Mouse (Mus musculus): Measurements from ENCODE around the gene Nup210l. TPM values are rescaled to one million over a fixed set of nuclear protein-coding genes. Genes with fewer than 3 reads are reported as not detected.
A peak's percentile ranks its signal among the peaks of the same experiment; 100 is the strongest.
"Not testable (repeated sequence)": the region's sequence is repeated elsewhere in the genome, so short reads cannot be mapped to it uniquely, and the experiment has no call there.

The Nup210l gene
- total RNA-seq, 2 experiments from 2014 or later = 0.27 to 0.46 TPM

- intact Hi-C loops (cut with DNase I) = loop anchor here (2.0 kb wide), 1 partner anchor 119 kb away; no protein-coding TSS in a partner anchor
- DNase-seq (ENCODE audit: low spot score in 2 of 2) = no peak
Observed at GRCm38 (mm10) chr3:90086068-90086467, 17.9 kb upstream of the Nup210l start.

GRCm38 (mm10) chr3:90088617-90089016 is 15.3 kb upstream of the Nup210l start:
- intact Hi-C loops (cut with DNase I) = no loop called here
- DNase-seq (ENCODE audit: low spot score in 2 of 2) = no peak

GRCm38 (mm10) chr3:90090892-90091291 is 13.0 kb upstream of the Nup210l start:
- no peak for DNase-seq (ENCODE audit: low spot score in 2 of 2)
- intact Hi-C loops (cut with DNase I) = no loop called here

GRCm38 (mm10) chr3:90094453-90094852 is 9.5 kb upstream of the Nup210l start:
- intact Hi-C loops (cut with DNase I) = no loop called here
- no peak for DNase-seq (ENCODE audit: low spot score in 2 of 2)

- peak in 1 of 2 experiments; percentile 77 for DNase-seq (ENCODE audit: low spot score in 2 of 2)
- intact Hi-C loops (cut with DNase I) = no loop called here
Observed at GRCm38 (mm10) chr3:90097928-90098327, 6.0 kb upstream of the Nup210l start.

- no peak for DNase-seq (ENCODE audit: low spot score in 2 of 2)
- intact Hi-C loops (cut with DNase I) = no loop called here
Observed at GRCm38 (mm10) chr3:90101010-90101409, 2.9 kb upstream of the Nup210l start.

- intact Hi-C loops (cut with DNase I) = no loop called here
- DNase-seq (ENCODE audit: low spot score in 2 of 2) = no peak
Observed at GRCm38 (mm10) chr3:90101673-90102072, 2.3 kb upstream of the Nup210l start.

GRCm38 (mm10) chr3:90102239-90102638 is 1.7 kb upstream of the Nup210l start:
- no peak for DNase-seq (ENCODE audit: low spot score in 2 of 2)
- intact Hi-C loops (cut with DNase I) = no loop called here

GRCm38 (mm10) chr3:90103176-90103575 is 756 bp upstream of the Nup210l start:
- intact Hi-C loops (cut with DNase I) = no loop called here
- DNase-seq (ENCODE audit: low spot score in 2 of 2) = no peak

GRCm38 (mm10) chr3:90111706-90112105 is 7.8 kb downstream of the Nup210l start:
- DNase-seq (ENCODE audit: low spot score in 2 of 2) = peak in 1 of 2 experiments; percentile 71
- intact Hi-C loops (cut with DNase I) = no loop called here

- no peak for DNase-seq (ENCODE audit: low spot score in 2 of 2)
- intact Hi-C loops (cut with DNase I) = no loop called here
Observed at GRCm38 (mm10) chr3:90114342-90114741, 10.4 kb downstream of the Nup210l start.

GRCm38 (mm10) chr3:90115526-90115925 is 11.6 kb downstream of the Nup210l start:
- intact Hi-C loops (cut with DNase I) = loop anchor here (5.0 kb wide), 1 partner anchor 33 kb away; no protein-coding TSS in a partner anchor

GRCm38 (mm10) chr3:90118132-90118790 is 14.3 kb downstream of the Nup210l start:
- intact Hi-C loops (cut with DNase I) = loop anchor here (5.0 kb wide), 1 partner anchor 36 kb away; no protein-coding TSS in a partner anchor
- DNase-seq (ENCODE audit: low spot score in 2 of 2) = peak; percentile 61 to 96

More at GRCm38 (mm10) chr3:90115526-90115925, 11.6 kb downstream of the Nup210l start:
- DNase-seq (ENCODE audit: low spot score in 2 of 2) = no peak

- DNase-seq (ENCODE audit: low spot score in 2 of 2); intact Hi-C loops (cut with DNase I): not testable (repeated sequence)
Observed at GRCm38 (mm10) chr3:90122036-90122435, 18.1 kb downstream of the Nup210l start.

GRCm38 (mm10) chr3:90125710-90126109 is 21.8 kb downstream of the Nup210l start:
- intact Hi-C loops (cut with DNase I) = no loop called here
- DNase-seq (ENCODE audit: low spot score in 2 of 2) = no peak

GRCm38 (mm10) chr3:90127881-90128280 is 23.9 kb downstream of the Nup210l start:
- intact Hi-C loops (cut with DNase I) = no loop called here
- DNase-seq (ENCODE audit: low spot score in 2 of 2) = peak in 1 of 2 experiments; percentile 71

- intact Hi-C loops (cut with DNase I) = loop anchor here (5.0 kb wide), 1 partner anchor 70 kb away; no protein-coding TSS in a partner anchor
- no peak for DNase-seq (ENCODE audit: low spot score in 2 of 2)
Observed at GRCm38 (mm10) chr3:90132745-90133144, 28.8 kb downstream of the Nup210l start.

GRCm38 (mm10) chr3:90133331-90133730 is 29.4 kb downstream of the Nup210l start:
- no peak for DNase-seq (ENCODE audit: low spot score in 2 of 2)
- intact Hi-C loops (cut with DNase I) = loop anchor here (5.0 kb wide), 1 partner anchor 69 kb away; no protein-coding TSS in a partner anchor

- DNase-seq (ENCODE audit: low spot score in 2 of 2) = no peak
- intact Hi-C loops (cut with DNase I) = loop anchor here (5.0 kb wide), 1 partner anchor 68 kb away; no protein-coding TSS in a partner anchor
Observed at GRCm38 (mm10) chr3:90134483-90134882, 30.6 kb downstream of the Nup210l start.

GRCm38 (mm10) chr3:90134993-90135392 is 31.1 kb downstream of the Nup210l start:
- intact Hi-C loops (cut with DNase I) = loop anchor here (5.0 kb wide), 1 partner anchor 67 kb away; no protein-coding TSS in a partner anchor
- DNase-seq (ENCODE audit: low spot score in 2 of 2) = no peak

GRCm38 (mm10) chr3:90136660-90137059 is 32.7 kb downstream of the Nup210l start:
- intact Hi-C loops (cut with DNase I) = no loop called here
- DNase-seq (ENCODE audit: low spot score in 2 of 2) = no peak
